Mouse (Mus musculus) lung, adult 2 months (tissue): Measurements from ENCODE around the gene Sh3bgrl. TPM values are rescaled to one million over a fixed set of nuclear protein-coding genes. Genes with fewer than 3 reads are reported as not detected.

ENCODE experiments used
- DNase-seq: peaks from one replicate; pipeline ENCODE4 v3.0.0; 2022
- H3K4me1 ChIP-seq: fragments of 200-500 bp; 2 replicates; pipeline ENCODE4 v1.6.1; 2011; ENCODE audit warnings: low read length; ENCODE audit not compliant: control insufficient read depth, insufficient read depth
- H3K4me3 ChIP-seq: fragments of 200-500 bp; replicated peaks from 2 replicates; pipeline ENCODE3; 2011; ENCODE audit warnings: low read depth, mild to moderate bottlenecking, control low read depth, low read length; ENCODE audit errors: extremely low read depth
- CTCF ChIP-seq: fragments of 200-500 bp; IDR thresholded peaks from 2 replicates; pipeline ENCODE4 v1.5.1; 2011; ENCODE audit warnings: mild to moderate bottlenecking, low read length, control low read depth; ENCODE audit not compliant: insufficient read depth
- POLR2A ChIP-seq: fragments of 200-500 bp; IDR thresholded peaks from 2 replicates; pipeline ENCODE4 v1.6.1; 2011; ENCODE audit warnings: low read depth, mild to moderate bottlenecking, control low read depth, low read length, borderline replicate concordance; ENCODE audit errors: extremely low read depth
- WGBS: fragments of 180-500 bp; shearing (Covaris S2); methylation state at CpG from one replicate; pipeline ENCODE4 v1.1.7; 2018; 5-methylcytosine and 5-hydroxymethylcytosine counted together
- polyA plus RNA-seq: library from polyadenylated mRNA; depleted of rRNA; stranded (reverse); fragments of >200 nt; gene quantifications from 2 replicates; pipeline ENCODE4 v1.2.3, GENCODE M21; 2012

Sh3bgrl gene
- polyA plus RNA-seq, 1 experiment = 31.8 TPM

DNA sequence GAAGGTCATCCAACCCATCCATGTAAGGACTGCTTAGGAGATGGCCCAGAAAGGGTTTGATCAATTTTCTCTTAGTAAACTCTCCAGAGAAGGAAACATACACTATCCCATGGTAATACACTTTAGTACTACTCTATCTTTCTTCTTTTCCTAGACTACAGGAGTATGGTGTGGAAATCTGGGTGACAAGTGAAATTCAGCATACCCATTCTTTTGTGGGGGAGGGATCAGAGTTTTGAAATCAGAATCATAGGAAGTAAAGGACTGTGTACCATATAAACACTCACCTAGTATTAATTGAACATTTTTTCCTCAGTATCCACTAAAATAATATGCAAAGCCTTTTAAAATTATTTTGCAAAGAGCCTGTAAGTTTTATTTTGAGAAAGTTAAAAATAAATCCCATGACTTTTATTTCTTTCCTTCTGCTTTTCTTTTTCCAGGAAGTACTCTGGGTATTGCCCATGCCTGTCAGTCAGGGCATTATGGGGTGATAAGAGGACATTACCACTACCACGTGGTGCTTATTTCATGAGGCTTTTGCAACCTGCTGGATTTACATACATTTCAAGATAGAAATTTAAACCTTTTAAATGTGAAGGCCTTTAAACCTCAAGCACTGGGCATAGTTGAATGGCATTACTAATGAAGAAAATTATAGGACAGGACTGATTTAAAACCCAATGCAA lies 13.1 kb downstream of the Sh3bgrl start:
- no peaks in the 10 kb centered on the region; the same call in 1 of the 2 replicates for H3K4me1 ChIP-seq
- DNase-seq = no peak
- 13% methylated on average over 1 of the region's 1 CpGs for WGBS
- H3K4me3 ChIP-seq = no peak overlapping the region
- no peak for TF ChIP-seq CTCF
- no peak for TF ChIP-seq POLR2A

DNA sequence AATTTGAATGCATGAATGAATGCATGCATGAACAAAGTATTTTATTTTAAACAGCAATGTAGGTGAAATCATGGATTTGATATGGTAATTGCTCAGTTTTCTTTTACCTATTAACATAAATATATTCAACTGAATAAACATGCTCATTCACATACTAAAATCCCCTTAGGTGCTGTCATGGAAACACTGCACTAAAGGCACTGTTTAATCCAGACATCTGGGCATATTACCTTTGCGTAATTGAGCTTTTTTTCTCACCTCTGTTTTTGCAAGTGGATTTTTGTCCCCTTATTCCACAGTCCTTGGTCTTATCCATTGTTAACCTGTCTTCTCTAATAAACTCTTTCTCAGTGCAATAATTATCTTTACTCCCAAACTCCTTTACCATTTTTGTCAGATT lies 17.7 kb downstream of the Sh3bgrl start:
- Histone ChIP-seq H3K4me3 (no peak overlapping the region), H3K4me1 (no peaks in the 10 kb centered on the region; the same call in 1 of the 2 replicates)
- TF ChIP-seq CTCF (no peak), POLR2A (no peak)
- no peak for DNase-seq
- WGBS = 91% methylated on average over 1 of the region's 1 CpGs

DNA sequence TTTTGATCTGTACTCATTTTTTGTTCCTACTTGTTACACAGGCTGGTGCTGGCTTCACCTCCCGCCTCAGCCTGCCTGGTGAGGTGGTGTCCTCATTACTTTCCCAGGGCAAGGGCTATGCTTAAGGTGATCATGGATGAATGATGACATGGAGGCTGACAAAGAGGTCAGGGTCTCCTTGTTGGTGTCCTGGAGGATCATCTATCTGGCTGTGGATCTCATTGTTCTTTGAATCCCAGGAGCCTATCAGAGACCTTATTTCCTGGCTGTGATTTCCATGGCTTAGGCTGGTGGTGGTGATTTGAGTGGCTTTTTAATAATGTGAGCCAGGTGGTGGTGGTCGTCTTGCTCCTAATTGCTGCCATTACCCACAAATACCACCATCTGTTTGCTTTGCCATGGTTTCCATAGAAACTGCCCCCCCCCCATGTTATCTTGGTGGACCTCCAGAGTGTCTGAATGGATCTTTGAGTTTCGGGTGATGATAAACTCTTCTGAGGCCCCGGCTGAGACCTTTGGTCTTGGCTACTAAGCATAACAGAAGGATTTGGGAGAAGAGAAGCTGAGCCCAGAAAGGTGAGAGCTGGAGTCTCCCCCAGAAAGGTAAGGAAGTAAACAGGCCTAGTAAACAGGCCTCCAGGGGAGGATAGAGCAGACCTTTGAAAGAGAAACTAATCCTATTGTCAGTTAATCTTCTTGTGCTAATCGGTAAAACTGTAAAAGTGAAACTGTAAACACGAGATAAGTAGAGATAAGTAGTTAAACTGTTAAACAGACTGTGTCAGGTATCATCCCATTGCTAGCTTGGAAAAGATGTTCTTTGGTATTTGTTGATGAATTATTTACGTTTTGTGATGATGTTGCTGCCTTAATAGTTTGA lies 18.5 kb downstream of the Sh3bgrl start:
- WGBS = 30% methylated on average over 7 of the region's 7 CpGs
- Histone ChIP-seq H3K4me3 (no peak overlapping the region), H3K4me1 (no peaks in the 10 kb centered on the region; the same call in 1 of the 2 replicates)
- no peak for DNase-seq
- TF ChIP-seq POLR2A (no peak), CTCF (no peak)

DNA sequence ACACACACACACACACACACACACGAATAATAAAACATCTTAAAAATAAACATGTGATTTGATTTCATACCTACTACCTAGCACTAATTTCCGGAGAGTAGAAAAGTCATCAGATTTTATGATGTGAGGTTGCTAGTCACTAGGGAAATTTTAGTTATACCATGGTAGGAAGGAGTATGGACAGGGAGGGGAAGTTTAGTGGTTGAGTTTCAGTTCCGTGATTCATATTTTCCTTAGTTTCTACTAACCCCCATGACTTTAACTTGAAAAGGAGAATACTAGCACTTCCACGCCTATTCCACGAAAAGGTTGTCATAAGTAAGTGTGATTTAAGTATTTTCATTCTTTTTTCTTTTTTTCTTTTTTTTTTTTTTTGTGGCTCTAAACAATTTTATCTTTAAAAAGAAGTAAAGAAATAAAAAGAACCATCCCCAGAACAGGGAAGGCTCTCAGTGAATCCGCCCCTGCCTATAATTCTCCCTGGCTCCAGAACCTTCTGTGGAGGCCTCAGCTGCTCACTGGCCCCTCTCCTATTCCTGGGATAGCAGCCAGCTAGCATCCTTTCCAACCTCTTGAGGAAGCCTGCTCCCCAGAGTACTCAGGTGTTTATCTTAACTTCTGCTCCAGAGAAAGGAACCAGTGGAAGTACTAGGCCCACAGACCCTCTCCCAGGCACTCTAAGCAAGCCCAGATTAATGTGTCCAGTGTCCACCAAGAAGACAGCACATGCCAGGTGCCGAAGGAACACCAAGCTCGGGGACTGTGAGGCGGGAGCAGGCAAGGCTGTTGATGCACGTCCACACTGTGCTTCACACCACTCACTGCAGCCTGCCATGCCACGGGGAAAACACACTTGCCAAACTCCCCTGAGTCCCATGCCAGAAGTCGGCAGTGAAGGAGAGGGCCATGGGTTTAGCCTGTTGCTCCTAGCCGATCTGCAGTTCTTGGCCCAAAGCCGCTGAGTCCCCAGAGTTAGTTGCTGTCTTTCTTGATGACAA lies 25.0 kb downstream of the Sh3bgrl start:
- no peak overlapping the region for H3K4me3 ChIP-seq
- WGBS = 69% methylated on average over 14 of the region's 14 CpGs
- no peak for TF ChIP-seq POLR2A
- TF ChIP-seq CTCF = no peak
- peaks cover 15% of the 10 kb centered on the region for H3K4me1 ChIP-seq
- DNase-seq = no peak

DNA sequence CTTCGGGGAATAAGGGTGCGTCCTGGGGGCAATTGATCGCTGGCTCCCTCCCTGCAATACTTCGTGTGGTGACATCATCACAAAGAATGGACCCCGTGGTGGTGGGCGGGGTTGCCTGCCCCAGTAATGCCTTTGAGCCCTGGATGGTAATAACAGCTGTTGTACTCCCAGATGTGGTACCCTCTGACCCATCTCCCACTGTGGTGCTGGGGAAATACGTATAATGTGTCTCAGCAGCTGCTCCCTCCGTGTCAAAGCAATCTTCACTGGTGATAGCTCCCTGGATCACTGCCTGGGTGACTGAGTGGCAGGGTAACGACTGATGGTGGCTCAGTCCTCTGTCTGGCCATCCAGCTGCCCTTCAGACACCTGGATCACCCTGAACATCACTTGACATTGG lies 26.0 kb downstream of the Sh3bgrl start:
- H3K4me3 ChIP-seq = no peak overlapping the region
- DNase-seq = no peak
- TF ChIP-seq POLR2A (no peak), CTCF (no peak)
- peaks cover 18% of the 10 kb centered on the region for H3K4me1 ChIP-seq
- 56% methylated on average over 9 of the region's 9 CpGs for WGBS

DNA sequence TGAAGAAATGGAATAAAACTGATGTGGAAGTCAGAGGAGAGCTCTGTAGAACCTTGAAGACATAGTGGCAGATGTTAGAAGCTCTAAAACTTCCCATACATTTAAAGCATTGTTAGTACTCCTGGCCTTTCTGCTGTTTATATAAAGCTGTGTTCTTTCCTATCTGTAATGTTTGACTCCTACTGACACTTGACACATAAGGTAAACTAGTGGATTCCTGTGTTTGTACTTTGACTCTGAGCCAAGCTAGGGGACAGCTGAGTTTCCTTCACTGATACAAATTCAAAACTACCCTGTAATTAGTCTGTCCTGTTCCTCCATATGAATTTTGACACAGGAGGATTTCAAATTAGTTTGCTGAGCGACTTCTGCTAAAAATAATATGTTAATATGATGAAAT lies 27.5 kb downstream of the Sh3bgrl start:
- TF ChIP-seq CTCF (no peak), POLR2A (no peak)
- Histone ChIP-seq H3K4me3 (no peak overlapping the region), H3K4me1 (peaks cover 18% of the 10 kb centered on the region)
- DNase-seq = no peak
- WGBS = 5% methylated on average over 1 of the region's 1 CpGs

DNA sequence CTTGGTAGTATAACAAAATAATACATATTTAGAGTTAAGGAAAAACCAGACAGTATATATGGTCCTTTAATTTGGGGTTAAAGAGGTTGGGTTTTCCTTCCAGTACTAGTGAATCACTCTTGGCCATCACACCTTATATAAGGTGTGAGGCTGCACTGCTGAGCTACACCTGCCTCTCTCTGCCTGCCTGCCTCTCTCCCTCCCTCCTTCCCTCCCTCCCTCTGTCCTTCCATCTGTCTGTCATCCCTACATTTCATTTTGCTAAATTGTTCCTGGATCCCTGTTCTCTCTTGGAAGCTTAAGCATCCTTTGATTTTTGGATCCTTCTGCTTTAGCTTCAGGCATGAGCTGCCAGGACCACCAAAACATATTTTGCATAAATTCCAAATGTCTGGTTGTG lies 28.6 kb downstream of the Sh3bgrl start:
- H3K4me3 ChIP-seq = no peak overlapping the region
- DNase-seq = no peak
- peaks cover 18% of the 10 kb centered on the region for H3K4me1 ChIP-seq
- TF ChIP-seq CTCF (no peak), POLR2A (no peak)

DNA sequence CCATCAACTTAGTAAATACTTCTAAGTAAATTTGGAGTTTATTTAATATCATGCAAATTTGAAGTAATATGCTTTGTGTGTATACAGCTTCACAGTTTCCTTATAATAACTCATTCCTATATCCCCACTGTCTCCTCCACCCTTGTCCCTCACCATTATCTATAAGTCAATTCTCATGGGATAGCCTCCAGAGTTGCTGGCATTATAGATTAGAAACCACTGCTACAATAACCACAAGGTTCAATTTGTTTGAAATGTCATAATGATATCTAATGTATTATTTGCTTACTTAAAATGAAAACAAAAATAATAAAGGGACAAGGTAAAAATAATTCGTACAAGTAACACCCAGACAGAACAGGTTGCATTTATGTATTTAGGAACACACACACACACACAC lies 31.7 kb downstream of the Sh3bgrl start:
- 50% methylated on average over 1 of the region's 1 CpGs for WGBS
- no peak for TF ChIP-seq CTCF
- TF ChIP-seq POLR2A = no peak
- Histone ChIP-seq H3K4me1 (peaks cover 5% of the 10 kb centered on the region), H3K4me3 (no peak overlapping the region)
- DNase-seq = no peak

DNA sequence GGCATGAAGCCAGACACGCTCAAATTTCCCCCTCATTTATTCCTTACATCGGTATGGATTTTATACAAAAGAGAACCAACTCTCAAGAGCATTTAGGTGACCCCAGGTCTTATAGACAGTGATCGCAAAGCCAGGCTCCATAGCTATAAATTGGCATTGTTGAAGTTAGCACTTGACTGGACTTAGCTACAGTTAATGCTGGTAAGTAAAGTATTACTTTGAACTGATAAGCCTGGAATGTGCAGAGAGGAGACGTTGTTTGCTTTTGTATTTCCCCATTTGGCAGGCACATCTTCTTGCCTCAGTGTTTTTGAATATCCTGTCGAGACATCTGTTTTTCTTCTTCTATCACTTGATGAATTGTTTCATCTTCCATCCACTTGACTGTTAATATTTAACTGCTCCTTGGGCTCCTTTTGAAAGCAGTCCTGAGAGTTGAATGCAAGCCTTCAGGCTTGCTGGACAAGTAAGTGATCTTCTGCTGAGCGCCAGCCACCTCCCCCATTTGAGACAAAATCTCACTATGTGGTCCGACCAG lies 32.5 kb downstream of the Sh3bgrl start:
- 45% methylated on average over 7 of the region's 7 CpGs for WGBS
- TF ChIP-seq POLR2A (no peak), CTCF (no peak)
- no peak for DNase-seq
- no peak overlapping the region for H3K4me3 ChIP-seq
- peaks cover 3% of the 10 kb centered on the region for H3K4me1 ChIP-seq
